Mouse (Mus musculus) CH12.LX (cell line): ENCODE data around the gene Gm5767.

ENCODE experiments used
- CTCF ChIP-seq, 2 experiments: IDR thresholded peaks in 1 of 2; conservative IDR thresholded peaks in 1 of 2; 2 replicates each; pipeline ENCODE4 v1.5.1; 2011 to 2012; ENCODE audit warnings: low read depth in 2 of 2, low read length in 2 of 2, improper control_type of control experiment in 1 of 2, inconsistent platforms in 1 of 2, mild to moderate bottlenecking in 1 of 2, moderate library complexity in 1 of 2
- HCFC1 ChIP-seq: IDR thresholded peaks from 2 replicates; pipeline ENCODE4 v1.6.1; 2012; ENCODE audit warnings: low read depth, mild to moderate bottlenecking, inconsistent platforms, low read length, improper control_type of control experiment
- KAT2A ChIP-seq: IDR thresholded peaks from 2 replicates; pipeline ENCODE4 v1.6.1; 2012; ENCODE audit warnings: low read length, improper control_type of control experiment, inconsistent platforms; ENCODE audit not compliant: insufficient replicate concordance
- MXI1 ChIP-seq: IDR thresholded peaks from 2 replicates; pipeline ENCODE4 v1.6.1; 2011; ENCODE audit warnings: mild to moderate bottlenecking, low read depth, low read length, improper control_type of control experiment
- NELFE ChIP-seq: IDR thresholded peaks from 2 replicates; pipeline ENCODE4 v1.6.1; 2011; ENCODE audit warnings: low read depth, low read length, improper control_type of control experiment
- POLR2A ChIP-seq: IDR thresholded peaks from 2 replicates; pipeline ENCODE4 v1.6.1; 2011; ENCODE audit warnings: low read depth, mild to moderate bottlenecking, improper control_type of control experiment, low read length
- RAD21 ChIP-seq: IDR thresholded peaks from 2 replicates; pipeline ENCODE4 v1.6.1; 2011; ENCODE audit warnings: low read depth, mild to moderate bottlenecking, low read length, improper control_type of control experiment, moderate library complexity
- RCOR1 ChIP-seq: conservative IDR thresholded peaks from 2 replicates; pipeline ENCODE4 v1.6.1; 2012; ENCODE audit warnings: low read depth, mild to moderate bottlenecking, inconsistent platforms, low read length, improper control_type of control experiment
- TBP ChIP-seq: conservative IDR thresholded peaks from 2 replicates; pipeline ENCODE4 v1.6.1; 2011; ENCODE audit warnings: low read depth, low read length, improper control_type of control experiment
- TCF12 ChIP-seq: IDR thresholded peaks from 2 replicates; pipeline ENCODE4 v1.6.1; 2014; ENCODE audit warnings: low read depth, mild to moderate bottlenecking, inconsistent platforms, low read length, improper control_type of control experiment
- ZNF384 ChIP-seq: IDR thresholded peaks from 2 replicates; pipeline ENCODE4 v1.6.1; 2012; ENCODE audit warnings: low read depth, low read length, improper control_type of control experiment, inconsistent platforms

DNA sequence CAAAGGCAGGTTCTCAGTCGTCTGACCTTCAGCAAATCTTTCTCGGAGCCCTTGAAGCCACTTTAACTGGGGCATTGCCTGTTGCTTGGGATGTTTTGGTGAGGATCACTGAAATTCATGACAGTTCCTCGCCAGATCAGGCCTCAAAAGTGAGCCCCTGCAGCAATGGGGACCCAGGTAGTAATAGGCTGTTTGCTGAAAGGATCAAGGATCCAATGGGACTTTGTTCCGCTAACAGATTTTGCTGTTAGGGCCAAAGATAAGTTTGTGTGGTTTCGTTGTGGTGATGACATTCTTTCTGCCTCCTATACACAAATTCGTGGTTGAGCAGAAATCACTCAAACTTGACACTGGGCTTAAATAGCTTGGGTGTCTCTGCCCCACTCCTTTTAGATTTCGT is 42.4 kb upstream of the Gm5767 start:
- TF ChIP-seq CTCF (conservative IDR thresholded peaks at IDR 0.05 in 1 of 2, IDR thresholded peaks at IDR 0.05 in 1 of 2; ENCODE audit: low read depth in 2 of 2, low read length in 2 of 2): no peak
- TF ChIP-seq KAT2A: no peak
- no peak for TF ChIP-seq ZNF384
- no peak for TF ChIP-seq MXI1
- TF ChIP-seq POLR2A: no peak
- no peak for TF ChIP-seq NELFE
- TF ChIP-seq HCFC1: no peak
- TF ChIP-seq RCOR1: no peak
- TF ChIP-seq TBP: no peak
- no peak for TF ChIP-seq RAD21
- no peak for TF ChIP-seq TCF12
